Mouse (Mus musculus): ENCODE data around the gene Psma5.
"Not testable (repeated sequence)": the region's sequence is repeated elsewhere in the genome, so short reads cannot be mapped to it uniquely, and the experiment has no call there.

Gene Psma5

GRCm38 (mm10) chr3:108256719-108257637, at the start of gene Psma5:
Psma5 (plus strand) TSS chr3:108256926.
- in situ Hi-C loops (cut with MboI, MseI), result loop anchor here in 1 of 2 experiments (10.0 kb wide), 1 partner anchor 1502 kb away; no protein-coding TSS in a partner anchor

DNA sequence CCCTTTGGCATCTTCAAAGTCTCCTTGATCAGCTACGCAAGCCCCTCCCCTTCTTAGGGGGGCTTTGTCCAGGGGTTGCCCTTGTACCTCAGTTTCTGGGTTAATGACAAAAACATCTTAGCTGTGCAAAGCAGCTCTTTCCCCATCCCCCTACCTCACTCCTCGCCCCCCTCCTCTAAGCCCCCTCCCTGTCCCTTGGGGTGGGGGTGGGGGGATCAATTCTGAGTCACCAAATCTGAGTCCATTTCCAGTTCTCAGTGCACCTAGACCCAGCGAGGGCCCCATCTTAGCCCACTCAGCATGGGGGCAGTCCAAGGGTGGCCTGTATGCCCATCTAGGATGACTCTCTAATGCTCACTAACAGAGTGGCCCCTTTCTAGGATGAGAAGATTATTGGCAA, 47.7 kb upstream of the Psma5 start:
- in situ Hi-C loops (cut with MboI, MseI), result no loop called here

- in situ Hi-C loops (cut with MboI, MseI), result no loop called here
Measured at GRCm38 (mm10) chr3:108209536-108209935, 47.2 kb upstream of the Psma5 start.

DNA sequence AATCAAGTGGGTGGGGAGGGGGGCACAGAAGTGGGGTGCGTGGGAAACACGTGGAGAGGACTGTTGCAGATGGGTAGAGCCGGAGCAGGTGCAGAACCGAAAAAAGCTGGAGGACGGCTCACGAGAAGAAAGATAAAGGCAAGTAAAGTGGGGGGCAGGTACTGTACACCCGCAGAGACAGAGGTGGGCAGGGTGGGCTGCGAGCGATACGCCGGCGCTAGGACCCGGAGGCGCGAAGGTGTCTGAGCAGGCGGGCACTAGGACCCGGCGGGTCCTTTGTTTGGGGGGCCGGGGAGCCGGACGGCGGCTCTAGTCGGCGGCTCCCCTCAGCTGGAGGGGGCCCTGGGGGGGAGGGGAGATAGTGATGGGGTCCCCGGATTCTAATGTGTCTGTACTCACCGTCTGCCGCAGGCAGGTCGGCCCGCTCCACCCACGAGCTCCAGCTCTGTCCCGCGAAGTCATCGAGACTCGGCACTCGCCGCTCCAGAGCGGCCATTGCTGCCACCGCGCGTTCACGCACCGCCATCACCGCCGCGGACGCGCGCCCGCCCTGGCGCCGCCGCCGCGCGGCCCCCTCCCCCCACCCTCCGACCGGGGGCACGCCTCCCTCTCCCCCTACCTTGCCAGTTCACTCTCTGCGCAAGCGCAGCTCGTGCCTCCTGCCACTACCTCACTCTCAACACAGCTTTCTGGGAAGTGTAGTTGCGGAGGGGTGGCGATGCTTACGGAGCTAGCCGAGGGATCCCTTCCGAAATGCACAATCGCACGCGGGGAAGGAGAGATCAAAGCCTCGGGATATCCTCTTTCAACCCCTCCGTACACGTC, 46.6 kb upstream of the Psma5 start:
- in situ Hi-C loops (cut with MboI, MseI), result no loop called here

GRCm38 (mm10) chr3:108210771-108211139, 46.0 kb upstream of the Psma5 start, which contains the start of gene Atxn7l2:
Atxn7l2 (minus strand) TSS chr3:108210934.
- in situ Hi-C loops (cut with MboI, MseI), result no loop called here

DNA sequence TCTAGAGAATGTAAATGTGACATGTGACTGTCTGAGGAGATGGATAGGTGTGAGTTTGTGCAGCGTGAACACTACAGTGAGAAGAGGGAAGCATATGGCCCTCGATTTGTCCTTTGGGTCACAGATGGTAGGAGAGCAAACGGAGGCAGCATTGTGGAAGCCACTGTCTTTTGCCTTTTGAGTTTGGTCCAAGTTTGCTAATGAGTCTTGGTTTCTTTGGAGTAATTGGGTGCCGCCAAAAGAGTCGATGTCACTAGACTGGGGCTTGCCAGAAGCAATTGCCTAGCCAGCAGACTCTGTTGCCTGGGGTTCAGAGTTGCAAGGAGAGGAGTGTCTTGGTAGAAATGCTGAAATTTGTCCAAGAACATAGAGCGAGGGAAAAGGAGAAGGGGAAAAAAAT, 44.9 kb upstream of the Psma5 start:
- in situ Hi-C loops (cut with MboI, MseI), result no loop called here

GRCm38 (mm10) chr3:108212406-108212805, 44.3 kb upstream of the Psma5 start:
- in situ Hi-C loops (cut with MboI, MseI), result no loop called here

GRCm38 (mm10) chr3:108214734-108215133, 42.0 kb upstream of the Psma5 start:
- in situ Hi-C loops (cut with MboI, MseI), result no loop called here

GRCm38 (mm10) chr3:108220661-108221060, 36.1 kb upstream of the Psma5 start:
- in situ Hi-C loops (cut with MboI, MseI), result no loop called here

- in situ Hi-C loops (cut with MboI, MseI), result no loop called here
Measured at GRCm38 (mm10) chr3:108225711-108226557, 30.8 kb upstream of the Psma5 start.

DNA sequence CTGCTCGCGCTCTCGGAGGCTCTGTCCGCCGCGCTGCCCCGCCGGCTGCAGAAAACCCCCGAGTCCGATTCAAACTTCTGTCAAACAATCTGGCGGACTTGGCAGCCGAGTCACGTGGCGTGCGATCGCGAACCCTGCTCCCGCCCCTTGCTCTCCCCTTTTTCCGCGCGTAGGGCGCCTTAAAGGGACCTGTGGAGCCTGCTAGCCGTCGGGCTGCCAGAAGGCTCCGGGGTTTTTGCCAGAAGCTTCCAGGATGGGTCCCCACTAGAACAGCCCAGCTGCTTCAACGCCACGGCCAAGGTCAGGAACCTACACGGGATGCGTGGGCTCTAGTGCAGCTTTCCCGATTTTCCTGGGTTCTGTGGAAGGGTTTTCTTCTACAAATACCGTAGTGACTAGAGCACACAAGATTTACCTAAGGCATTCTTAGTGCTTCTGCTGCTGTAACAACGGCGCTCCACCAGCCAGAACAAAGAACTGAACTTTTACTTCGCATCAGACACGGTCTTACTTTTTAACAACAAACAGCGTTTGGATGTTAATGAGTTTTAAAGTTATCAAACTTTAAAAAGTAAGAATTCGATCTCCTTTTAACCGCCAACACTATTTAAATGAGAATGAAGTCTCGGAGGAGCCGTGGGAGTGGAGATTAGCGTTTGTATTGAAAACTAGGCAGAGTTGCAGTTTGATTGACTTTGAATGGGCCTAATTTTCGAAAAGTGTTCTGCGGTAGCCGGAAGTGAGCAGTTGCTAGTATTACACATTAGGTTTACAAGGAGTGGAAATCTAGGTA, 30.0 kb upstream of the Psma5 start, which contains the start of gene Sypl2:
TSS of gene Sypl2 (minus strand) at position 91 of the 793 bp plus-strand sequence.
- in situ Hi-C loops (cut with MboI, MseI), result no loop called here

- in situ Hi-C loops (cut with MboI, MseI), result no loop called here
Measured at GRCm38 (mm10) chr3:108227521-108227920, 29.2 kb upstream of the Psma5 start.

- in situ Hi-C loops (cut with MboI, MseI), result no loop called here
Measured at GRCm38 (mm10) chr3:108231646-108232045, 25.1 kb upstream of the Psma5 start.

DNA sequence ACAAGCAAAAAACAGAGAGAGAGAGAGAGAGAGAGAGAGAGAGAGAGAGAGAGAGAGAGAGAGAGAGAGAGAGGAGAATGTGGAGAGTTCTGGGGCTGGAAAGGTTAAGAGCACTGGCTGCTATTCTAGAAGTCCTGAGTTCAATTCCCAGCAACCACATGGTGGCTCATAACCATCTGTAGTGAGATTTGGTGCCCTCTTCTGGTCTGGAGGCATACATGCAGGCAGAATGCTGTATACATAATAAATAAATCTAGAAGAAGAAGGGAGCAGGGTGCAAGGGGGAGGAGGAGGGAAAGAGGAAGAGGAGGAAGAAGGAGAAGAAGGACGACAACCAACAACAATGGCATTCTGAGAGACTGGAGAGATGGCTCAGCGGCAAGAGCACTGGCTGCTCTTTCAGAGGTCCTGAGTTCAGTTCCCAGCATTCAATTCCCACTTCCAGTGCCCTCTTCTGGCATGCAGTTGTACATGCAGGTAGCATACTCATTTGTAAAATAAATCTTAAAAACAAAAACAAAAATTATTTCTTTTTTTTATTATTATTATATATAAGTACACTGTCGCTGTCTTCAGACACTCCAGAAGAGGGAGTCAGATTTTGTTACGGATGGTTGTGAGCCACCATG, 19.1 kb upstream of the Psma5 start:
- in situ Hi-C loops (cut with MboI, MseI), result not testable (repeated sequence)

DNA sequence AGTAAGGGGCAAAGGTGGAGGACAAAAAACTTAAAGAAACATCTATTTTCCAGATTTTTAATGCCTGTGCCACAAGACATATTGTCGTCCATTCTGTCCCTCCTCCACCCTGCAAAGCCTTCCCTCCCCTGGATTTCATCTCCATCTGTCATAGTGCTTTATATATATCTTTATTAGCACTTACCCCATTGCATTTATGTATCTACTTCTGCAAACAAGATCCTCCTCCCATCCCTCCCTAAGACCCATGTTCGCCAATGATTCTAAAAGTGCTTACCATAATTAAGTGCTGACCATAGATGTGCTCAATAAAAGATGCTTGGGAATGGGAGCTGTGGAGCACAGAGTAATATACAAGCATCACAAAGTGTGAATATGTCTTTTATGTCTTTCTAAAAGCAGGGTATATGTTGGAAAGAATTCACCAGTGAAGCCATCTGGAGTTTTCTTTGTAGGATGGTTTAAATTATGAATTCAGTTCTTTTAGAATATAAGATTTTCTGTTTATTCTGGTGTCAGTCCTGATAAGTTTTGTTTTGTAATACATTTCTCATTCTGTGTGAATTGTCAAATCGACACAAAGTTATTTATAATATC, 15.4 kb upstream of the Psma5 start:
- in situ Hi-C loops (cut with MboI, MseI), result no loop called here

DNA sequence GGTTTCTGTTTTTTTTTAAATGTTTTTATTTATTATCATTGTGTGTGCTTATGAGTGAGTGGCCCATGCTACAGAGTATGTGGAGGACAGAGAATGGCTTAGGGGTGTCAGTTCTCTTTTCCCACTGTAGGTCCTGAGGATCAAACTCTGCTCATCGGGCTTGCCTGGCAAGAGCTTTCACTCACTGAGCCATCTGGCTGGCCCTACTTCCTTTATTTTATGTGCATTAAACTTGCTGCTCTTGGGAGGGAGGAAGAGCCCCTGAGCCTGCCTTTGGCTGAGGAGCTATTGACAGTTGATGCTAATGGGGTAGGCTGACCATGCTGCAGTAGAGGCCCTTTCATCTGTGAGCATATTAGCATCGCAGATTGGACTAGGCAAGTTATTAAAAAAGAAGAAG, 9.9 kb upstream of the Psma5 start:
- in situ Hi-C loops (cut with MboI, MseI), result loop anchor here in 1 of 2 experiments (5.0 kb wide), 1 partner anchor 80 kb away; no protein-coding TSS in a partner anchor

GRCm38 (mm10) chr3:108257831-108258500, 1.2 kb downstream of the Psma5 start:
- in situ Hi-C loops (cut with MboI, MseI), result loop anchor here in 1 of 2 experiments (10.0 kb wide), 1 partner anchor 1503 kb away; no protein-coding TSS in a partner anchor

- in situ Hi-C loops (cut with MboI, MseI), result loop anchor here in 1 of 2 experiments (10.0 kb wide), 1 partner anchor 1505 kb away; no protein-coding TSS in a partner anchor
Measured at GRCm38 (mm10) chr3:108259319-108259718, 2.6 kb downstream of the Psma5 start.

GRCm38 (mm10) chr3:108279495-108279894, 22.8 kb downstream of the Psma5 start:
- in situ Hi-C loops (cut with MboI, MseI), result not testable (repeated sequence)

Data from T-helper 17 cell (primary cell).